Mouse (Mus musculus) myocyte (in vitro differentiated cells): ENCODE measurements around the gene Tspan18.
A peak's percentile ranks its signal among the peaks of the same experiment; 100 is the strongest.

ENCODE experiments used
- E2F4 ChIP-seq: IDR thresholded peaks from one replicate; pipeline ENCODE4 v1.6.1; 2011; ENCODE audit warnings: mild to moderate bottlenecking, control low read depth, moderate library complexity; ENCODE audit not compliant: insufficient read depth
- MYOG ChIP-seq, 3 experiments: IDR thresholded peaks; one replicate each; pipeline ENCODE4 v1.6.1; 2011; ENCODE audit warnings: control low read depth in 2 of 3, low read depth in 2 of 3, mild to moderate bottlenecking in 2 of 3; ENCODE audit not compliant: insufficient read length in 2 of 3, control insufficient read depth in 1 of 3, insufficient read depth in 1 of 3
- POLR2A ChIP-seq: IDR thresholded peaks from one replicate; pipeline ENCODE4 v1.6.1; 2011; ENCODE audit warnings: low read depth, mild to moderate bottlenecking, control low read depth, moderate library complexity; ENCODE audit not compliant: insufficient read length
- POLR2AphosphoS2 ChIP-seq: IDR thresholded peaks from one replicate; pipeline ENCODE4 v1.6.1; 2011; ENCODE audit warnings: low read depth, control low read depth; ENCODE audit not compliant: insufficient read length
- TCF3 ChIP-seq: IDR thresholded peaks from one replicate; pipeline ENCODE4 v1.6.1; 2011; ENCODE audit warnings: low read depth, control low read depth; ENCODE audit not compliant: insufficient read length

GRCm38 (mm10) chr2:93187323-93187996, 146.8 kb downstream of the Tspan18 start, which contains the start of gene Trp53i11:
- TF ChIP-seq TCF3 (no peak), MYOG (IDR thresholded peaks at IDR 0.05; ENCODE audit: control insufficient read depth in 1 of 3, insufficient read depth in 1 of 3, insufficient read length in 2 of 3, low read depth in 2 of 3) (no peak), POLR2A (peak; percentile 25), E2F4 (no peak), POLR2AphosphoS2 (no peak)
